Mouse (Mus musculus) E14TG2a.4 (cell line): Measurements from ENCODE around the gene Tbcc.

Experiments
- H3K27me3 ChIP-seq: 2 replicates; pipeline ENCODE4 v1.6.1; 2014; ENCODE audit warnings: low read length, control low read depth; ENCODE audit not compliant: insufficient read depth
- H3K36me3 ChIP-seq: 2 replicates; pipeline ENCODE4 v1.6.1; 2014; ENCODE audit warnings: low read length, control low read depth; ENCODE audit not compliant: insufficient read depth
- H3K4me1 ChIP-seq: replicated peaks from 2 replicates; pipeline ENCODE4 v1.6.1; 2014; ENCODE audit warnings: low read depth, low read length, control low read depth
- H3K4me3 ChIP-seq: replicated peaks from 2 replicates; pipeline ENCODE4 v1.5.1; 2014; ENCODE audit warnings: mild to moderate bottlenecking, low read length
- H3K9me3 ChIP-seq: 2 replicates; pipeline ENCODE4 v1.6.1; 2014; ENCODE audit warnings: low read length, control low read depth
- CTCF ChIP-seq: conservative IDR thresholded peaks from 2 replicates; pipeline ENCODE4 v1.5.1; 2014; ENCODE audit warnings: low read length
- NANOG ChIP-seq: IDR thresholded peaks from 2 replicates; pipeline ENCODE4 v1.6.1; 2014; ENCODE audit warnings: borderline replicate concordance, low read length, mixed read lengths
- POU5F1 ChIP-seq: IDR thresholded peaks from 2 replicates; pipeline ENCODE4 v1.6.1; 2014; ENCODE audit warnings: low read length, borderline replicate concordance

Tbcc gene

DNA sequence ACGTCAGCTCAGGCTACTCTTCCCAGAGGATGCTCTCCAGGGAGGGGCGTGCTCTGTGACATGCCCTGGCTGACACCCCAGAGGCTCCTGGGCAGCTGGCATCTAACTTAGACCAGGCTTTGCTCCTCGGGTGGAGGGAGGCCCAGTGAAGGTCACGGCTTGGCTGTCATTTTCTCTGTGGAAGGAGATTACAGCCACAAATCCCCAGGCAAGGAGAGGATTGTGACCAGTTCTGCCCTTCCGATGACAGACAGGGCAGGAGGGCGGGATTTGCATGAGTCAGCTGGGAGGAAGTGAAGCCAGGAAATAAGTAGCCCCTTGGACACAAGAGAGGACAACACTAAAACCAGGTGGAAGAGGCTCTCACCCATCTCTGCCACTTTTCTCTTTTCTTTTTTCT is 21.8 kb downstream of the Tbcc start:
- H3K27me3 ChIP-seq, result peaks cover 24% of the 10 kb centered on the region; the same call in 1 of the 2 replicates
- peak overlapping the region; percentile 10; the same call in 1 of the 2 replicates for H3K4me3 ChIP-seq
- TF ChIP-seq POU5F1 (no peak), NANOG (no peak), CTCF (no peak)
- H3K4me1 ChIP-seq, result peaks cover 34% of the 10 kb centered on the region
- 0 out of 2 replicates have a peak, but pooled peaks cover 2% of the 10 kb centered on the region for H3K9me3 ChIP-seq
- no peaks in the 10 kb centered on the region for H3K36me3 ChIP-seq

DNA sequence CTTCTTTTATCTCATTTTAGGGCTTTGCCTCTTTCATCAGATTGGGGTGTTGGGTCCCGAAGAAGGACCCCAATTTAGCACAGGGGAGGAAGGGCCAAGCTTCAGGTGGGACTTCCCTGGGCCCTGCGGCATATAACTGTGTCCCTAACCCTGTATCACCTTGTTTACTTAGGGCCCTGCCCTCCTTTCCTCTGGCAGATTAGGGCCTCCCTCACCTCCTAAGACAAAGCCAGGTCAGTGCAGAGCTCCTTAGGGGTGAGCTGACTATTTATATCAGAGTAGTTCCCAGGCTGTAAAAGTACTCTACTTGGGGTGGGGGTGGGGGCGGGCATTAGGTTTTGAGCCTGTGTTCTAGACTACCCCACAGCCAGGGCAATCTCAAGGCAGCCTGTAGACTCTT is 24.6 kb downstream of the Tbcc start:
- H3K4me3 ChIP-seq, result no peak overlapping the region
- H3K36me3 ChIP-seq, result no peaks in the 10 kb centered on the region
- H3K9me3 ChIP-seq, result no peaks in the 10 kb centered on the region
- no peak for TF ChIP-seq POU5F1
- TF ChIP-seq NANOG, result no peak
- TF ChIP-seq CTCF, result no peak
- peaks cover 24% of the 10 kb centered on the region; the same call in 1 of the 2 replicates for H3K27me3 ChIP-seq
- peaks cover 48% of the 10 kb centered on the region for H3K4me1 ChIP-seq

DNA sequence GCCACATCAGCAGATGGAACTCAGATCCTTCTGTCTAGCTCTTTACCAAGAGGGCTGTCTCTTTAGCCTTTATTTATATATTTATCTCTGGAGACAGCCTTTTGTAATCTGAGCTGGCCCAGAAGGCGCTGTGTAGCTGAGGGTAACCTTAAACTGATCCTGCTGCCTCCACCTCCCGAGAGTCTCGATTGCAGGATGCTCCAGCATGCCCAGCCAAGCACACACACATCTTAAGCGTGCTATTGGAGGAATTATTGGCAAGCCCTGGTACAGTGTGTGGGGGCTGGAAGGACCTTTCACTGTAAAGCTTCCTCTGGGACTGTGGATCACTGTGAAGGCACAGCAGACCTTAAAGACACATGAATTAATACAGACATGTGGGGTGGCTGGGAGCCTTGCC is 28.5 kb downstream of the Tbcc start:
- Histone ChIP-seq H3K4me1 (peaks cover 26% of the 10 kb centered on the region), H3K27me3 (peaks cover 10% of the 10 kb centered on the region; the same call in 1 of the 2 replicates), H3K4me3 (no peak overlapping the region), H3K36me3 (no peaks in the 10 kb centered on the region), H3K9me3 (no peaks in the 10 kb centered on the region)
- TF ChIP-seq NANOG, result no peak
- no peak for TF ChIP-seq POU5F1
- TF ChIP-seq CTCF, result no peak

DNA sequence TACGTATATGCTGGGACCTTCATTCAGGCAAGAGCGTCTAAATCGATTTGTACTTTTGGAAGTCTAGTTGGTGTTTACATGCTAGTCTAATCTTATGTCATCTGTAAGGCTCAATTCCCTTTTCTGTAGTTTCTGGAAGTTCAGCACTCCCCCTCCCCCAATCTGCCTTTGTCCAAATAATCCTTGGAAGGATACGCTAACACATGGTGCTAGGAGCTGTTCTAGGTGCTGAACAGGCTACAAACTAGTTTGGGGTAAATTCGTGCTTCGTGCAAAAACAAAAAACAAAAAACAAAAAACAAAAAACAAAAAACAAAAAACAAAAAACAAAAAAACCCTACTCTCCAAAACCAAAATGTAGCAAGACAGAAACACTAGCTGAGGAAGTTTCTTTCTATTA is 30.4 kb downstream of the Tbcc start:
- Histone ChIP-seq H3K4me3 (no peak overlapping the region), H3K9me3 (no peaks in the 10 kb centered on the region), H3K4me1 (peaks cover 34% of the 10 kb centered on the region), H3K27me3 (peaks cover 7% of the 10 kb centered on the region; the same call in 1 of the 2 replicates), H3K36me3 (no peaks in the 10 kb centered on the region)
- no peak for TF ChIP-seq POU5F1
- TF ChIP-seq CTCF, result no peak
- TF ChIP-seq NANOG, result no peak

DNA sequence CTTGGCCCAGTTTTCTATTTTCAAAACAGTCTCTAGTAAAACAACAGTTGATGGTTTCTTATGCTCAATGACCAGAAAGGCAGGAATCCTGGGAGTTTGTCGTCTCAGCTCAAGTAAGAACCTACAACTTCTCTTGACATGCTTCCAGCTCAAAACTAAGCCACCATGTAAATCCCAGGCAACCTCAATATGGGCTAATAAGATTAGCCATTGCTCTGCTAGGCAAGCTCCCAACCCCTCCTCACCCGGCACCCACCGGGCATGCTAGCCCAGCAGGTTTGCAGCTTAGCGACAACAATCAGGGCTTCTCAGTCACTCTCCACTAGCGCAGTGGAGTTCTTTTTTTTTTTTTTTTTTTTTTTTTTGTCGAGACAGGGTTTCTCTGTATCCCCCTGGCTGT is 35.7 kb downstream of the Tbcc start:
- peaks cover 60% of the 10 kb centered on the region for H3K4me1 ChIP-seq
- 0 out of 2 replicates have a peak overlapping the region, but pooled peaks have one; percentile 4 for H3K4me3 ChIP-seq
- H3K36me3 ChIP-seq, result peaks cover 9% of the 10 kb centered on the region
- H3K27me3 ChIP-seq, result no peaks in the 10 kb centered on the region
- no peaks in the 10 kb centered on the region for H3K9me3 ChIP-seq
- TF ChIP-seq POU5F1 (no peak), NANOG (no peak), CTCF (no peak)

DNA sequence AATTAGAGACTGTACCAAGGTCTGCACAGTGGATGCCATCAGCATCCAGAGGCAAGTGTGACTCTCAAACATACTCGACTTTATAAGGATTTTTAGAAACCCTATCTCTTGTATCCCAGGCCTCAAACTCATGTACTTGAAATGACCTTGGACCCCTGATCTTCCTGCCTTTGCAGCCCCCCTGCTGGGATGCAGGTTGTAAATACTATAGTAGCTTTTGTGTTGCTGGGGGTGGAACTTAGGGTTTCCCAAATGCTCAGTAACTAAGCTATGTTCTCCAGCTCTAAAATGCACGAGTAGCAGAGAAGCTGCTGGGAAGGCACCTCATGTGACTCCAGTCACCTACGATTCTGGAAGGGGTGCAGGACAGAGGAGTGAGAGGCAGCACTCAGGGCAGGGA is 36.5 kb downstream of the Tbcc start:
- Histone ChIP-seq H3K4me3 (0 out of 2 replicates have a peak overlapping the region, but pooled peaks have one; percentile 4), H3K4me1 (peaks cover 64% of the 10 kb centered on the region), H3K27me3 (no peaks in the 10 kb centered on the region), H3K36me3 (peaks cover 17% of the 10 kb centered on the region), H3K9me3 (no peaks in the 10 kb centered on the region)
- TF ChIP-seq NANOG (no peak; the same call in 1 of the 2 replicates), POU5F1 (no peak), CTCF (no peak)

DNA sequence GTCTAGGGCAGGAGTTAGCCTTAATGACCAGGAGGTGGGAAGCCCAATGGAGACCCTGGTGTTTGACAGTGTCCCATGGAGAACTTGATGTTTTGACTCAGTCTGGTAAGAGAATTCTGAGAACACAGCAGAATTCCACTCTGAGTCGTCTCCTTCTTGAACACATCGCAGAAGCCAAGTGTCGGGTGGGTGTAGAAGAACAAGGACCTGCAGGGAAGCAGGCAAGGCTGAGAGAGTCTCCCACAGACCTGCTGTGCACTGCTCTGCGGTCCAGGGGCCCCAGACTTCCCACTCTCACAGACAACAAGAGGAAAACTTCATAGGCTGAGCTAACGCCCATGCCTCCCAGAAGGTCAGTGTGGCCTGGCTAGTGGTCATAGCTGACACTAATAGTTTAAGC is 37.3 kb downstream of the Tbcc start:
- TF ChIP-seq CTCF, result no peak
- no peak for TF ChIP-seq POU5F1
- TF ChIP-seq NANOG, result no peak
- no peak overlapping the region for H3K4me3 ChIP-seq
- no peaks in the 10 kb centered on the region for H3K27me3 ChIP-seq
- H3K9me3 ChIP-seq, result no peaks in the 10 kb centered on the region
- peaks cover 66% of the 10 kb centered on the region for H3K4me1 ChIP-seq
- peaks cover 25% of the 10 kb centered on the region for H3K36me3 ChIP-seq

DNA sequence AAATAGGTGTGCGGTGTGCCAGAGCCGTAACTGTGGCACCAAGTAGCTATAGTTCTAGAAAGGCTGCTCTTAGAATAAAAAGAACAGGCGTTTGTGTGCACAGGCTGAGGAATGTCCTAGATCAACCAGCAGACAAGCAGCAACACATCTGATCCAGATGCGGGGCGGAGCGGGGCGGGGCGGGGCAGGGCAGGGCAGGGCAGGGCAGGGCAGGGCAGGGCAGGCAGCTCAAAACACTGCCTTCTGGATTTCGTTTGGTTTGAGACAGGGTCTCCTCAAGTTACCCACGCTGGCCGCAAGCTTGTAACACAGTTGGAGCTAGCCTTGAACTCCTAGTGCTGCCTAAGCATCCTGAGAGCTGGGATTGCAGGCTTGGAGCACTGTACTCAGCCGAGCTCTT is 38.8 kb downstream of the Tbcc start:
- no peaks in the 10 kb centered on the region for H3K9me3 ChIP-seq
- peak overlapping the region; percentile 5 for H3K4me3 ChIP-seq
- TF ChIP-seq POU5F1 (no peak), NANOG (no peak), CTCF (no peak)
- no peaks in the 10 kb centered on the region for H3K27me3 ChIP-seq
- peaks cover 40% of the 10 kb centered on the region for H3K36me3 ChIP-seq
- H3K4me1 ChIP-seq, result peaks cover 72% of the 10 kb centered on the region

DNA sequence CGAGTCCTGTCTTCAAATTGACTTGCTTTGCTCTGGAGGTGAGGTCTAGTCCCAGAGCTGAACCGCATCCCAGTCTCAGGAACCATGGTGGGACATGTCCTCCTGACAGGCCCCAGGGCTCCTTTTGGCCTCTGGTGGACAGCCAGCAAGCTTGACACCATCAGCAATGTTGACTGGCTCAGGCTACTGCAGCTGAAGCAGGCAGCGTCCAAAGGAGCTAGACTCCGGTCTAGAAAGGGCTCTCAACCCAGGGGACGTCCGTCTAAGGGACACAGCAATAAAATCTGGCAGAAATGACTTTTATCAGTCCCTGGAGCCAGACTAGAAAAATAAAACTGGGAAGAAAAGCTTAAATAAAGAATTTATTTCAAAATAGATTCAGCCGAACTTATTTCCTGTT is 39.4 kb downstream of the Tbcc start:
- Histone ChIP-seq H3K27me3 (no peaks in the 10 kb centered on the region), H3K4me1 (peaks cover 72% of the 10 kb centered on the region), H3K4me3 (peak overlapping the region; percentile 3; the same call in 1 of the 2 replicates), H3K36me3 (peaks cover 46% of the 10 kb centered on the region), H3K9me3 (no peaks in the 10 kb centered on the region)
- TF ChIP-seq NANOG, result no peak
- no peak for TF ChIP-seq POU5F1
- no peak for TF ChIP-seq CTCF
